Mouse (Mus musculus) embryonic facial prominence, embryonic 10.5 days (tissue): ENCODE data around the gene Ankrd35. TPM values are rescaled to one million over a fixed set of nuclear protein-coding genes. Genes with fewer than 3 reads are reported as not detected.
A peak's percentile ranks its signal among the peaks of the same experiment; 100 is the strongest.
"Not testable (repeated sequence)": the region's sequence is repeated elsewhere in the genome, so short reads cannot be mapped to it uniquely, and the experiment has no call there.

ENCODE experiments used
- DNase-seq: peaks from one replicate; pipeline ENCODE4 v3.0.0-alpha.2; 2017; ENCODE audit warnings: low spot score
- H3K27ac ChIP-seq: fragments of 300-500 bp; sonication (generic); replicated peaks from 2 replicates; pipeline ENCODE4 v1.5.1; 2016; ENCODE audit warnings: mild to moderate bottlenecking
- H3K27me3 ChIP-seq: fragments of 300-500 bp; sonication (generic); replicated peaks from 2 replicates; pipeline ENCODE4 v1.6.1; 2016; ENCODE audit warnings: low read depth, mild to moderate bottlenecking; ENCODE audit not compliant: poor library complexity, severe bottlenecking
- H3K36me3 ChIP-seq: fragments of 300-500 bp; sonication (generic); replicated peaks from 2 replicates; pipeline ENCODE4 v1.6.1; 2016; ENCODE audit warnings: mild to moderate bottlenecking, moderate library complexity
- H3K4me1 ChIP-seq: fragments of 300-500 bp; sonication (generic); 2 replicates; pipeline ENCODE4 v1.6.1; 2016
- H3K4me3 ChIP-seq: fragments of 300-500 bp; sonication (generic); 2 replicates; pipeline ENCODE4 v1.5.1; 2016; ENCODE audit warnings: mild to moderate bottlenecking, moderate library complexity
- H3K9me3 ChIP-seq: fragments of 300-500 bp; sonication (generic); 2 replicates; pipeline ENCODE4 v1.6.1; 2016; ENCODE audit warnings: mild to moderate bottlenecking
- WGBS: fragments of 180-500 bp; shearing (Covaris S2); methylation state at CpG from one replicate; pipeline ENCODE4 v1.1.7; 2016; 5-methylcytosine and 5-hydroxymethylcytosine counted together
- polyA plus RNA-seq: library from polyadenylated mRNA; unstranded; fragments of >200 nt; fragmentation: Nextera tagmentation; extraction: Ambion mirVana; gene quantifications from 2 replicates; pipeline ENCODE4 v1.2.1, GENCODE M21; 2016

Ankrd35 gene
- polyA plus RNA-seq, 1 experiment from 2014 or later = 0.11 TPM

DNA sequence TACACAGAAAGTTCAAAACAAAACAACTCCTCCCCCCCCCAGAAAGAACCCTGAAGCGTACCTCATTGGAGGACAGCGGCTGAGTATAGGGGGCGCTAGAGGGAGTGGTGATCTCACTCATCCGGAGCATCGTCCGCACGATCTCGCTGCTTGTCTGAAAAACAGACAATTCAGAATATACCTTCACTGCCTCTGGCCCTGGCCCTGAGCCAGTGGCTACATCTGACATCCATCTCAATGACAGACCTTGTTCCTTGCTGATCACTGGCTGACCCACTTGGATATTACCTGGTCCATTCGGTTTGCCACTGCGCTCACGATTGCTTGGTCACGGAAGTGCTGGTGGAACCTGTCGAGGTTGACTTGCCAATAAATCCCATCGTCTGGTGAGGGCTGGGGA, 49.2 kb downstream of the Ankrd35 start:
- DNase-seq = peak; percentile 57
- Histone ChIP-seq H3K36me3 (peaks cover 96% of the 10 kb centered on the region), H3K4me1 (peaks cover 15% of the 10 kb centered on the region)

DNA sequence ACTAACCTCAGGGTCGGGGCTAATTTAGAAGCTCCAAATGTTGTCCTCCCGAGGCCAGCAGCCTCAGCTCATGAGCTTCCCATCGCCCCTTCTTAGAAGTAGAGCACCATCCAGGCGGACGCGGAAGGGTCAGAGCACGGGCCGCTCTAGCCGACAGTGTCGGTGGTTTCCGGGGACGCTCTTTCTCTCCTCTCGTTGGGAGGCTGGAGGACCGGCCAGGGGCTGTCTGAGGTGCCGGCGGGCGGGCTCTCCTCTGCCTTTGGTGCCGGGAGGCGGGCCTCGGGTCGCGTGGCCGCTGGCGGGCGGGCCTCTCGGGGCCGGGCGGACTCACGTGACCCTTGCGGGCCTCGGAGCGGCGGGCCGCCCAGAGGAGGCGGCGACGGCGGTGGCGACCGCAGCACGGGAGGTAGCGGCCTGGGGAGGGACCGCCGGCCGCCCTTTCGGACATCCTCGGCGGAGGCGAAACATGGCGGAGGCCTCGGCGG, 57.5 kb downstream of the Ankrd35 start, which contains the start of the genes Polr3c and Rnf115:
Polr3c (minus strand) TSS at position 286 of the 485 bp plus-strand sequence.
Rnf115 (plus strand) TSS at position 322 of the 485 bp plus-strand sequence.
- H3K9me3 ChIP-seq = no peaks in the 10 kb centered on the region
- DNase-seq = peak; percentile 97
- peak within 1 kb of the TSS; percentile 94 for H3K27ac ChIP-seq
- H3K36me3 ChIP-seq = peaks cover 30% of the 10 kb centered on the region
- peak within 1 kb of the TSS; percentile 89 for H3K4me3 ChIP-seq
- under 1% methylated on average over 52 of the region's 52 CpGs for WGBS
- peaks cover 33% of the 10 kb centered on the region for H3K4me1 ChIP-seq
- no peaks in the 10 kb centered on the region for H3K27me3 ChIP-seq

More for the DNA sequence above, 49.2 kb downstream of the Ankrd35 start:
- no peaks in the 10 kb centered on the region for H3K27me3 ChIP-seq
- no peaks in the 10 kb centered on the region for H3K9me3 ChIP-seq
- H3K4me3 ChIP-seq = no peak overlapping the region; the same call in 1 of the 2 replicates
- H3K27ac ChIP-seq = no peak overlapping the region
- WGBS = 34% methylated on average over 14 of the region's 14 CpGs

DNA sequence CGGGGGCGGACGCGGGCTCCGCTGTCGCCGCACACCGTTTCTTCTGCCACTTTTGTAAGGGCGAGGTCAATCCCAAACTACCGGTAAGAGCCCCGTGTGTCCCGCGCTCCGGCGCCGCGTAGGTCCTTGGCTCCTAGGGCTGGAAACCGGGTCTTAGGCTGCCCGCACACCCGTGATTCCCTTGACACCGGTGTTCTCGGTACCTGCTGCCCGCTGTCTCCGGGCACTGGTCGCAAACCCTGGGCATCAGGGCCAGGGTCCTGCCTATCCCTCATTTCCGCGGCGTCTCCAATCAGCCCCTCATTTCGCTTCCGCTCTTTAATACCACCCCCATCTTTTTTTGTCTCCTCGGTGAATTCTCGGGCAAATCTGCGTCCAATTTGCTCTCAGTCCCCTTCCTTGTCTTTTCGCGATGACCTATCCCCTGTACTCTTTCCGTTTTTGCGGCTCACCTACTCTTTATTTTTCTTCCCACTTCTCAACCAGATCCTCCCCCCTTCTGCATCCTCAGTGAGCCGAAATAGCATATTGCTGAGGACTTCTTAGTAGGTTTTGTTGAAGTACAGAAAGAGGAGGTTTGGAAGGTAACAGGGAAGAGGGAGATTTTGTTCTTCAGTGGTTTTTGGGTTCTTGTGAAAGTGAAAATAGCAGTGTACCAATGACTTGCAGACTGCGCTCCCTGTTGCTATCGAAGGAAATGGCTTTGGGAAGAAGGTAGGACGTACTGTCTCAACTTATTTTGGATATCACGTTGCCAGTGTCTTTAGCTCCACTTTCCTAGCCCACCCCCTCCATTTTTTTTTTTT, 58.1 kb downstream of the Ankrd35 start:
- whole genome bisulfite sequencing = under 1% methylated on average over 42 of the region's 42 CpGs
- DNase-seq = no peak
- peaks cover 33% of the 10 kb centered on the region for H3K4me1 ChIP-seq
- no peaks in the 10 kb centered on the region for H3K9me3 ChIP-seq
- H3K27me3 ChIP-seq = no peaks in the 10 kb centered on the region
- H3K27ac ChIP-seq = peak overlapping the region; percentile 94
- H3K4me3 ChIP-seq = peak overlapping the region; percentile 89
- peaks cover 27% of the 10 kb centered on the region for H3K36me3 ChIP-seq

DNA sequence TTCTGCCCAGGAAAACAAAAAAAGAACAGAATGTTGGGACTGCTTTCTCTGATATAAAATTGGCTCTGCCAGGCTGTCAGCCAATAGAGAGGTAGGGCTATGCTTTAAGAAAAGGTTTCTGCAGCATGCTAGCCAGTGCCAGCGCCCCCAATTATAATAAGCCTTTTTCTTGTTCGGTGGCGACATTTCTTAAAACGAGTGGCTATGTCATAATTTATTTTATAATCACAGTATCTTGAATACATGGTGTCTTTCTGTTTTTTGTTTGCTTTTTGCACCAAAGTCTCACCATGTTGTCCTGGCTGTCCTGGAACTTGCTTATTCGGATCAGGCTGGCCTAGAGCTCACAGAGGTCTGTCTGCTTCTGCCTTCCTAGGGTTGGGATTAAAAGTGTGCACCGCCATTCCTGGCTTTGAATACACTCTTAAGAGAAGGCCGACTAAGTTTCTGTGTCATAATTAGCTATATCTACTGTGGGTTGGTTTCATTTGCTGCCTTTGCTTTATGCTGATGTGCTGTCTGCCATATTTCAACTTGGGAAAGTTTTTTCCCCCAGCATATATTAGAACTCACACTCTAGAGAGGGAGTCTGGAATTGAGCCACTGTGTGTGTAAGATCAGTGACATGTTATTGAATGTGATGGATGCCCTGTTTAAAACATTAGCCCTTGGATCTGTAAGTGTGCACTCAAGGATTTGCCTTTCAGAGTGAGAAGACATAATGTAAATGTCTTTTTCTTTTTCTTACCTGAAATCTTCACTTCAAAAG, 58.9 kb downstream of the Ankrd35 start:
- Histone ChIP-seq H3K4me3 (peak overlapping the region; percentile 89), H3K9me3 (no peaks in the 10 kb centered on the region), H3K27ac (peak overlapping the region; percentile 94), H3K27me3 (no peaks in the 10 kb centered on the region), H3K4me1 (peaks cover 34% of the 10 kb centered on the region), H3K36me3 (peaks cover 19% of the 10 kb centered on the region)
- WGBS = 55% methylated on average over 7 of the region's 7 CpGs
- no peak for DNase-seq

DNA sequence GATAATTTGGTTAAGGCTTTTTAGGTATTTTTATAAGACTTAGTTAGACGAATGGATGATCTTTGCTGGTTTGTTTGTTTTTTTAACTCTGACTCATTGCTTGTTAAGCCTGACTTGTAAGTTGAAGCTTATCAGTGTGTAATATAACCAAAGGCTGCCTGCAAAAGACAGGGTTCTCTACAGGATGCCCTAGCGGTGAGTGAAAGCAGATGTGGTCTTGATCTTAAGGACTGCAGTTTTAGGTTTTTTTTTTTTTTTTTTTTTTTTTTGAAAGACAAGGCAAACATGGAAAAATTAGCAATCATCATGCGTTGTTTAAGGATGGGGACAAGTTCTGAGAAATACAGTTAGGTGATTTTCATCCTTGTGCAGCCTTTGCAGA, 59.5 kb downstream of the Ankrd35 start:
- WGBS = 39% methylated on average over 3 of the region's 3 CpGs
- Histone ChIP-seq H3K4me3 (peak overlapping the region; percentile 89; the same call in 1 of the 2 replicates), H3K4me1 (peaks cover 39% of the 10 kb centered on the region), H3K9me3 (no peaks in the 10 kb centered on the region), H3K36me3 (peaks cover 15% of the 10 kb centered on the region), H3K27me3 (no peaks in the 10 kb centered on the region), H3K27ac (no peak overlapping the region)
- peak; percentile 23 for DNase-seq

DNA sequence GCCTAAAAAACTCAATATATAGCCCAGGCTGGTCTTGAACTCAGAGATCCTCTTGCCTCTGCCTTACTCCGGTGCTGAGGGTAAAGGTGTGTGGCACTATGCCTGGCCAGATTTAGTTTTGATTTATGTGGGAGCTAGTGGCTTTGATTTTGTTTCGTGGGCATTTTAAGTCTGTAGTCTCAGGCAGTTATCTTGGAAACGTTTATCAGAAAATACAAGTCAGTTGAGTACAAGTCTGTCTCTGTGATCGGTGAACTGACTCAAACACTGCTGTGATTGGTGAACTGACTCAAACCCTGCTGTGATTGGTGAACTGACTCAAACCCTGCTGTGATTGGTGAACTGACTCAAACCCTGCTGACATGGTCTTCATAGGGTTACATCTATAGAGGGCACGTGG, 60.9 kb downstream of the Ankrd35 start:
- Histone ChIP-seq H3K27me3 (no peaks in the 10 kb centered on the region), H3K4me3 (no peak overlapping the region), H3K27ac (no peak overlapping the region), H3K36me3 (peaks cover 4% of the 10 kb centered on the region; the same call in 1 of the 2 replicates), H3K4me1 (peaks cover 44% of the 10 kb centered on the region), H3K9me3 (no peaks in the 10 kb centered on the region)
- 79% methylated on average over 5 of the region's 5 CpGs for WGBS
- DNase-seq = no peak

DNA sequence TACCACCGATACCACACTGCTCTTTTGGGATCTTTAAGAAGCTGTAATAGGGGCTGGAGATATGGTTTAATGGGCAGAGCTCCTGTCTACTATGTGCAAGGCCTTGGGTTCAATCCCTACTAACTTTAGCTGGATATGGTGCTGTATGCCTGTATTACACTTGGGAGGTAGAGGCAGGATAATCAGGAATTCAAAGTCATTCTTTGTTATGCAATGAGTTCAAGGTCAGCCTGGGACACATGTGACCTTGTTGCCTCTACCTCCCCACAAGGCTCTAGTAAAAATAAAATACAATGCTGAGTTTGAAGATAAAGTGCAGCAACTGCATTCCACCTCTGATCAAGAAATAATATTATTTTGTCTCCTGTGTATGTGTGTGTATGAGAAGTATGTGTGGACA, 64.1 kb downstream of the Ankrd35 start:
- 94% methylated on average over 1 of the region's 1 CpGs for WGBS
- no peak overlapping the region for H3K27ac ChIP-seq
- no peak overlapping the region for H3K4me3 ChIP-seq
- no peaks in the 10 kb centered on the region for H3K27me3 ChIP-seq
- no peak for DNase-seq
- H3K4me1 ChIP-seq = peaks cover 29% of the 10 kb centered on the region
- H3K9me3 ChIP-seq = no peaks in the 10 kb centered on the region
- peaks cover 4% of the 10 kb centered on the region; the same call in 1 of the 2 replicates for H3K36me3 ChIP-seq

DNA sequence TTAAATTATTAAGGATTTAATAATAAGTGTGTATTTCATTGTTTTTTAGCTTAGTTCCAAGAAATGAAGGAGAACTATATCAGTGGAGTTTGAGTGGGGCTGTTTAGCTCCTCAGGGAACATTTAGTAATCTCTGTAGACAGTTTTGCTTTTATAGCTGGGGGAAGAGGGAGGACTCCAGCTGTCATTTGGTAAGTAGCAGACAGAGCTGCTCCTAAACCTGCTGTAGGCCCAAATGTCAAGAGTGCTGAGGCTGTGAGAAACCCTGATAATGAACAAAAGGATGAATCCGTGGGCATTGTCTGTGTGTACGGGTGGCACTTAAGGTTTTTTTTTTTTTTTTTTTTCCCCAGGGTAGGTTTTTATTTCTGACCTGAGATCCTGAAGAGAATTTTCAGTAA, 65.3 kb downstream of the Ankrd35 start:
- H3K4me1 ChIP-seq = peaks cover 19% of the 10 kb centered on the region
- no peak overlapping the region for H3K27ac ChIP-seq
- H3K27me3 ChIP-seq = no peaks in the 10 kb centered on the region
- H3K9me3 ChIP-seq = no peaks in the 10 kb centered on the region
- peaks cover 4% of the 10 kb centered on the region; the same call in 1 of the 2 replicates for H3K36me3 ChIP-seq
- no peak for DNase-seq
- WGBS = 83% methylated on average over 2 of the region's 2 CpGs
- no peak overlapping the region for H3K4me3 ChIP-seq

DNA sequence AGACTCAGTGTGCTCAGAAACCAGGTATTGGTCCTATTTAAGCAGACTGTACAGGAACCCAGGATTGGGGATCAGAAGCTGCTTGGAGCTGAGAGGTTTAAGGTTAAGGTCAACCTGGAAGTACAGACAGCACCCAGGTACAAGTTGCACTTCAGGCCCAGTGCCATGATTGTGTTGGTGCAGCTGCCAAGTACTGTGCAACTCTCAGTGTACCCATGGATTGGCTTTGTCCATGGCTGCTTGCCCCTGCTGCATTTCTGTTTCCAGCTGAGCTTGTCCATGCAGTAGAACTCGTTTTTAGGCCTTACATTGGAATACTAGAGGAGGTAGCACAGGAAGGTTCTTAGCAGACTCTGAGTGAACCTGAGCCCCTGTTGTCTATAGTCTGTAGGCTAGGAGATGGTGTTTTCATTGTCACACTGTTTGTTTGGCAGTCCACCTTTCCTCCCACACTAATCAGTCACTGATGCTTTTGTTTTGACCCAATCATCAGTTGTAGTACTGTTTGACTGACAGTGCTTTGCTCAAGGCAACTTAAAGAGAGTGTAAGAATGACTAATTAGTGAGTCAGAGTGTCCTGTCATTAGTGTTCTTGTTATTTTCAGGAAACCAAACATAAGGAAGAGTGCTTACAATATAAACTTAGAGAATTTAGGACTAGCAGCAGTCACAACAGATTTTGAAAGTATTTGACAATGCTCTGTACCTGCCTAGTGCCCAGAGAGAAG, 67.2 kb downstream of the Ankrd35 start:
- Histone ChIP-seq H3K4me3 (no peak overlapping the region), H3K27me3 (no peaks in the 10 kb centered on the region), H3K27ac (no peak overlapping the region), H3K36me3 (peaks cover 4% of the 10 kb centered on the region; the same call in 1 of the 2 replicates), H3K9me3 (no peaks in the 10 kb centered on the region), H3K4me1 (peaks cover 11% of the 10 kb centered on the region)
- 60% methylated on average over 1 of the region's 1 CpGs for WGBS
- DNase-seq = no peak

DNA sequence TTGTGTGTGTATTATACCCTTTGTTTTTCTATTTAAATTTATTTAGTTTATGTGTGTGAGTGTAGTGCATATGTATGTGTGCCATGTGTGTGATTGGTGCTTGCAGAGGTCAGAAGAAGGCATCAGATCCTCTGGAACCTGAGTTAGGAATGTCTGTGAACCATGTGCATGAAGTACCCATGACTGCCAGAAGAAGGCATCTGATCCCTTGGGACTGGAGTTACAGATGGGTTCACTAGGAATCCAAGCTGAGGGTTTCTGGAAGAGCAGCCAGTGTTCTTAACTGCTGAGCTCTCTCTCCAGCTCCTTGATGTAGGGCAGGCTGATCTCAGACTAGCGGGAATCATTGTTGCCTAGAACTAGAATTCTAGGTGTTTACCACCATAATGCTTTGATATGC, 68.1 kb downstream of the Ankrd35 start:
- H3K27ac ChIP-seq = no peak overlapping the region
- WGBS = 86% methylated on average over 1 of the region's 1 CpGs
- no peaks in the 10 kb centered on the region for H3K36me3 ChIP-seq
- H3K4me3 ChIP-seq = no peak overlapping the region
- no peak for DNase-seq
- peaks cover 11% of the 10 kb centered on the region for H3K4me1 ChIP-seq
- no peaks in the 10 kb centered on the region for H3K27me3 ChIP-seq
- no peaks in the 10 kb centered on the region for H3K9me3 ChIP-seq

DNA sequence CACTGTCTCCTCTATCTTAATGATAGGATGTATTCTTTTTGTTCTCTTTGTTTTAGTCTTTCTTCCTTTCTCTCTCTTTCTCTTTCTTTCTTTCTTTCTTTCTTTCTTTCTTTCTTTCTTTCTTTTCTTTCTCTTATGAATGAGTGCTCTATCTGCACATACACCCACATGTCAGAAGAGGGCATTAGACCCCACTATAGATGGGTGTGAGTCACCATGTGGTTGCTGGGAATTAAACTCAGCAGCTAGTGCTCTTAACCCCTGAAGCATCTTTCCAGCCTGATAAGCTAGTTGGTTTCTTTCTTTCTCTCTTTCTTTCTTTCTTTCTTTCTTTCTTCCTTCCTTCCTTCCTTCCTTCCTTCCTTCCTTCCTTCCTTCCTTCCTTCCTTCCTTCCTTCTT, 70.3 kb downstream of the Ankrd35 start:
- not testable (repeated sequence) for H3K27ac ChIP-seq, H3K36me3 ChIP-seq, H3K4me1 ChIP-seq, H3K9me3 ChIP-seq, H3K4me3 ChIP-seq, H3K27me3 ChIP-seq, DNase-seq
